Comparison of ENCODE assay signal across 9 mouse cellular contexts in genomic region chr16:21971446-21971845, GRCm38 (mm10).
"Had no signal": no experiment of that assay in that cellular context is flagged by ENCODE, and none has a peak within 500 bp of the region (broad histone marks: within the 10 kb centered on the region; RNA-seq: fewer than 3 reads in every experiment).

No protein-coding gene starts in this region.

- H3K27ac ChIP-seq: intestine, embryonic 15.5 days; kidney, embryonic 15.5 days; limb, embryonic 13.5 days had no signal

- H3K9me3 ChIP-seq: intestine, embryonic 15.5 days; kidney, embryonic 15.5 days; limb, embryonic 13.5 days had no signal

- H3K4me3 ChIP-seq: intestine, embryonic 15.5 days; kidney, embryonic 15.5 days; limb, embryonic 13.5 days had no signal

- H3K4me2 ChIP-seq: intestine, embryonic 15.5 days; kidney, embryonic 15.5 days; limb, embryonic 13.5 days; liver, embryonic 11.5 days; midbrain, embryonic 11.5 days had no signal

- DNase-seq: kidney, adult 2 months; kidney, postnatal 25 days; right cerebral cortex, postnatal 14 days; thymus, postnatal 4 days had no signal

- ATAC-seq: intestine, embryonic 15.5 days had no signal

- H3K36me3 ChIP-seq: intestine, embryonic 15.5 days; kidney, embryonic 15.5 days; limb, embryonic 13.5 days had no signal

- H3K27me3 ChIP-seq: intestine, embryonic 15.5 days had no signal

- H3K9ac ChIP-seq: intestine, embryonic 15.5 days; kidney, embryonic 15.5 days; limb, embryonic 13.5 days had no signal
